Mouse (Mus musculus): ENCODE data around the gene Cuedc1. TPM values are rescaled to one million over a fixed set of nuclear protein-coding genes. Genes with fewer than 3 reads are reported as not detected.

The Cuedc1 gene
- 10 to 100 TPM; 23.9 to 31.7 TPM for total RNA-seq (2021)

GRCm38 (mm10) chr11:88098021-88098729 is at the start of gene Cuedc1:
Cuedc1 (plus strand) TSS chr11:88098058.
- intact Hi-C loops (cut with DNase I), result loop anchor here (2.0 kb wide), 1 partner anchor 59 kb away; no protein-coding TSS in a partner anchor
- DNase-seq (ENCODE audit: low spot score in 2 of 2), result no peak

GRCm38 (mm10) chr11:88048961-88049670 is 48.7 kb upstream of the Cuedc1 start:
- intact Hi-C loops (cut with DNase I), result no loop called here
- DNase-seq (ENCODE audit: low spot score in 2 of 2), result no peak

- intact Hi-C loops (cut with DNase I), result no loop called here
- DNase-seq (ENCODE audit: low spot score in 2 of 2), result no peak
These were observed 48.1 kb upstream of the Cuedc1 start for GRCm38 (mm10) chr11:88049732-88050131.

GRCm38 (mm10) chr11:88052638-88053037 is 45.2 kb upstream of the Cuedc1 start:
- no peak for DNase-seq (ENCODE audit: low spot score in 2 of 2)
- intact Hi-C loops (cut with DNase I), result no loop called here

- DNase-seq (ENCODE audit: low spot score in 2 of 2), result no peak
These were observed 44.0 kb upstream of the Cuedc1 start for GRCm38 (mm10) chr11:88053821-88054220.

GRCm38 (mm10) chr11:88054589-88054988 is 43.3 kb upstream of the Cuedc1 start:
- DNase-seq (ENCODE audit: low spot score in 2 of 2), result peak in 1 of 2 experiments; percentile 36
- intact Hi-C loops (cut with DNase I), result no loop called here

More at GRCm38 (mm10) chr11:88053821-88054220, 44.0 kb upstream of the Cuedc1 start:
- intact Hi-C loops (cut with DNase I), result no loop called here

GRCm38 (mm10) chr11:88055777-88056176 is 42.1 kb upstream of the Cuedc1 start:
- intact Hi-C loops (cut with DNase I), result loop anchor here (2.0 kb wide), 1 partner anchor 141 kb away; no protein-coding TSS in a partner anchor

GRCm38 (mm10) chr11:88057788-88058187 is 40.1 kb upstream of the Cuedc1 start:
- DNase-seq (ENCODE audit: low spot score in 2 of 2), result no peak
- intact Hi-C loops (cut with DNase I), result loop anchor here (2.0 kb wide), 1 partner anchor 139 kb away; no protein-coding TSS in a partner anchor

More at GRCm38 (mm10) chr11:88055777-88056176, 42.1 kb upstream of the Cuedc1 start:
- DNase-seq (ENCODE audit: low spot score in 2 of 2), result no peak

- no peak for DNase-seq (ENCODE audit: low spot score in 2 of 2)
- intact Hi-C loops (cut with DNase I), result no loop called here
These were observed 38.7 kb upstream of the Cuedc1 start for GRCm38 (mm10) chr11:88059141-88059540.

- DNase-seq (ENCODE audit: low spot score in 2 of 2), result no peak
- intact Hi-C loops (cut with DNase I), result loop anchor here (10.0 kb wide), 1 partner anchor 763 kb away; no protein-coding TSS in a partner anchor
These were observed 35.8 kb upstream of the Cuedc1 start for GRCm38 (mm10) chr11:88061892-88062625.

GRCm38 (mm10) chr11:88065732-88066131 is 32.1 kb upstream of the Cuedc1 start:
- DNase-seq (ENCODE audit: low spot score in 2 of 2), result no peak
- intact Hi-C loops (cut with DNase I), result loop anchor here (5.0 to 10.0 kb wide), 2 partner anchors 122 to 759 kb away; no protein-coding TSS in a partner anchor

GRCm38 (mm10) chr11:88067191-88067585 is 30.7 kb upstream of the Cuedc1 start:
- no peak for DNase-seq (ENCODE audit: low spot score in 2 of 2)
- intact Hi-C loops (cut with DNase I), result loop anchor here (5.0 to 10.0 kb wide), 2 partner anchors 120 to 758 kb away; no protein-coding TSS in a partner anchor

- intact Hi-C loops (cut with DNase I), result loop anchor here (5.0 to 10.0 kb wide), 2 partner anchors 120 to 757 kb away; no protein-coding TSS in a partner anchor
- DNase-seq (ENCODE audit: low spot score in 2 of 2), result peak; percentile 69 to 76
These were observed 30.1 kb upstream of the Cuedc1 start, which contains the start of gene Vezf1 for GRCm38 (mm10) chr11:88067586-88068410. Vezf1 (plus strand) TSS chr11:88068279.

GRCm38 (mm10) chr11:88068411-88069245 is 29.2 kb upstream of the Cuedc1 start:
- DNase-seq (ENCODE audit: low spot score in 2 of 2), result peak; percentile 48 to 59
- intact Hi-C loops (cut with DNase I), result loop anchor here (5.0 to 10.0 kb wide), 2 partner anchors 119 to 756 kb away; no protein-coding TSS in a partner anchor

GRCm38 (mm10) chr11:88069246-88069570 is 28.6 kb upstream of the Cuedc1 start:
- intact Hi-C loops (cut with DNase I), result loop anchor here (5.0 to 10.0 kb wide), 2 partner anchors 118 to 756 kb away; no protein-coding TSS in a partner anchor
- DNase-seq (ENCODE audit: low spot score in 2 of 2), result no peak

- intact Hi-C loops (cut with DNase I), result no loop called here
- no peak for DNase-seq (ENCODE audit: low spot score in 2 of 2)
These were observed 27.5 kb upstream of the Cuedc1 start for GRCm38 (mm10) chr11:88070392-88070791.

GRCm38 (mm10) chr11:88071113-88071512 is 26.7 kb upstream of the Cuedc1 start:
- intact Hi-C loops (cut with DNase I), result no loop called here
- DNase-seq (ENCODE audit: low spot score in 2 of 2), result no peak

- DNase-seq (ENCODE audit: low spot score in 2 of 2), result no peak
- intact Hi-C loops (cut with DNase I), result no loop called here
These were observed 24.4 kb upstream of the Cuedc1 start for GRCm38 (mm10) chr11:88073343-88073875.

Data from left cerebral cortex, postnatal 36 days (tissue).